Mouse (Mus musculus) spleen, adult 2 months (tissue): ENCODE results near the gene Eif4g3.

ENCODE experiments used
- CTCF ChIP-seq: fragments of 200-500 bp; IDR thresholded peaks from 2 replicates; pipeline ENCODE4 v1.5.1; 2011; ENCODE audit warnings: mild to moderate bottlenecking, inconsistent platforms; ENCODE audit not compliant: insufficient read depth, insufficient read length, insufficient replicate concordance; ENCODE audit errors: extremely low read depth
- POLR2A ChIP-seq: fragments of 200-500 bp; IDR thresholded peaks from 2 replicates; pipeline ENCODE4 v1.6.1; 2011; ENCODE audit warnings: low read depth, low read length, inconsistent platforms

DNA sequence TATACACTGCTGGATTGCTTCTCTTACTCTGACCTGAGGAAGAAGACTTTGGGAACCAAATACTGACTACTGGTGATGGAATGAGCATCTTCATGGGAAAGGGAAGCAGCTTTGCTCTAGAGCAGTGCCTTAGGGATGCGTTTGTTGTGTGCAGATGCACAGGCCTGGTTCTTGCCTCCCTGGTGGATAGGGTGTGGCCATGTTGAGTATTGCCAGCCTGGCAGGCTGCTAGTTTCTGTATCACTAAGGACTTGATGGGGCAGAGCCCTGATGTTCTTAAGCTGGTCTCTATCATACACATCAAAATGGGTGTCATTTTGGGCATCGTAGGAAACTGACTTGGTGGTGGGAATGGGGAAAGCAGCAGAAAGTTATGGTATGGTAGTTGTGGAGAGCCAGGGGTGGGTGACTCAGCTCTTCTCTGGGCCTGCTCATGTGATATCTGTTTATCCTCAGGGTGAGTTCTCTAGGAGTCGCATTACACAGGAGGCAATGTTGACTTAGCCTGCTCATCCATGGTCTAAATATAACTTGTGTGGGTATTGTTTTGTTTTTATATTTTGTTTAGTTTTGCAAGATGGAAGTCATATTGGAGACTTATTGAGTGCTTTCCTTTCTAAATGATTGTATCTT lies 85.0 kb downstream of the Eif4g3 start:
- TF ChIP-seq CTCF (no peak), POLR2A (no peak)
